Mouse (Mus musculus) liver, postnatal 0 days (tissue): ENCODE measurements around the gene Macrod1.

Source experiments
- CTCF ChIP-seq: sonication (generic); IDR thresholded peaks from 2 replicates; pipeline ENCODE4 v1.5.1; 2016; ENCODE audit warnings: antibody characterized with exemption, low read depth
- EP300 ChIP-seq: IDR thresholded peaks from 2 replicates; pipeline ENCODE4 v1.6.1; 2016; ENCODE audit warnings: antibody characterized with exemption, low read depth, mild to moderate bottlenecking

GRCm38 (mm10) chr19:7142207-7142915, 85.8 kb downstream of the Macrod1 start:
- TF ChIP-seq CTCF (no peak), EP300 (no peak)
